ENCODE assay signal across 22 mouse cellular contexts in the genomic region with DNA sequence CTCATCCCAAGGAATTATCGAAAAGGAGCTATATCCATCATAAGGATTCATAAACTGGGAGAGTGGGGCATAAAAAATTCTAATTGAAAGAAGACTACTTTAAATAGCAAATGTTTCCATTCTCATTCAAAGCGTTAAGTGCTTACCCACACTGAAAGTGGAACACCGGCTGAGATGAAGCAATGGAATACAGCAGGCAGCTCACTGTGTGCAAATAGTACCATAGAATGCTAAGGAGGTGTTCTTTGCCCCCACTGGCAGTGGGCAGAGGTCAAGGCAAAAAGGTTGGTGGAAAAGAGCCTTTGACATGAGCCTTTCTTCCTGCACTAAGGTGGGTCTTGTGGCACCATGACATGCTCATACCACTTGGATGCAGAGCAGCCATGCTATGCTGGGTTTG.
DNase-seq lines count a peak whose midpoint lies in the region; ATAC-seq and TF ChIP-seq lines count a peak whose summit lies in the region.
"Had no signal": no experiment of that assay in that cellular context is flagged by ENCODE, and none has a peak within 500 bp of the region (broad histone marks: within the 10 kb centered on the region; RNA-seq: fewer than 3 reads in every experiment).

No protein-coding gene starts in this region.

- no peaks in the 10 kb centered on the region for H3K27me3 ChIP-seq in lung, embryonic 16.5 days (ENCODE audit: control insufficient read depth, insufficient read depth, low read depth, low read length)
- H3K27me3 ChIP-seq in lung, postnatal 0 days (replicated peaks; ENCODE audit: insufficient read depth, low read length) = no peaks in the 10 kb centered on the region
- H3K27me3 ChIP-seq in midbrain, embryonic 14.5 days (ENCODE audit: control insufficient read depth, insufficient read depth, low read length) = no peaks in the 10 kb centered on the region
- H3K27me3 ChIP-seq in midbrain, embryonic 11.5 days (ENCODE audit: control insufficient read depth, insufficient read depth, low read length) = no peaks in the 10 kb centered on the region
- no peaks in the 10 kb centered on the region for H3K27me3 ChIP-seq in testis, adult 2 months (ENCODE audit: control insufficient read depth, insufficient read depth, low read length)
- H3K27me3 ChIP-seq: CH12.LX, Patski had no signal

- H3K4me1 ChIP-seq in lung, embryonic 16.5 days (replicated peaks; ENCODE audit: control insufficient read depth, insufficient read depth, low read length) = no peaks in the 10 kb centered on the region
- no peaks in the 10 kb centered on the region; the same call in 1 of the 2 replicates for H3K4me1 ChIP-seq in lung, postnatal 0 days (ENCODE audit: insufficient read depth, low read depth, low read length)
- 0 out of 2 replicates have a peak, but pooled peaks cover 4% of the 10 kb centered on the region for H3K4me1 ChIP-seq in midbrain, embryonic 14.5 days (ENCODE audit: control insufficient read depth, insufficient read depth, low read length)
- H3K4me1 ChIP-seq in midbrain, embryonic 11.5 days (ENCODE audit: control insufficient read depth, insufficient read depth, low read length) = no peaks in the 10 kb centered on the region
- no peaks in the 10 kb centered on the region for H3K4me1 ChIP-seq in testis, adult 2 months (ENCODE audit: control insufficient read depth, insufficient read depth, low read length)

- no peak for TF ChIP-seq POLR2A in testis, adult 2 months (IDR thresholded peaks at IDR 0.05; ENCODE audit: control insufficient read depth, low read depth, low read length)

- ATAC-seq in lung, embryonic 16.5 days (ENCODE audit: low read depth) = peak; percentile 52; the same call in 1 of the 2 replicates
- ATAC-seq in lung, postnatal 0 days = no peak; the same call in 1 of the 2 replicates
- ATAC-seq in midbrain, embryonic 14.5 days (ENCODE audit: low FRiP score, low TSS enrichment) = no peak
- no peak for ATAC-seq in midbrain, embryonic 11.5 days (ENCODE audit: low FRiP score)
- ATAC-seq: activated CD4-positive, CD25-positive, alpha-beta regulatory T cell, adult 4 months; CD4-positive, CD25-positive, alpha-beta regulatory T cell, adult 4 months; Patski had no signal

- 65% methylated on average over 3 of the region's 3 CpGs for WGBS in lung, embryonic 16.5 days
- 72% methylated on average over 3 of the region's 3 CpGs for WGBS in lung, postnatal 0 days
- WGBS in midbrain, embryonic 14.5 days = 66% methylated on average over 3 of the region's 3 CpGs
- WGBS in midbrain, embryonic 11.5 days = 88% methylated on average over 3 of the region's 3 CpGs

- H3K4me2 ChIP-seq in lung, embryonic 16.5 days (ENCODE audit: low read depth, low read length) = no peak overlapping the region
- H3K4me2 ChIP-seq in lung, postnatal 0 days (replicated peaks; ENCODE audit: low read depth, low read length) = no peak overlapping the region
- H3K4me2 ChIP-seq in midbrain, embryonic 14.5 days (ENCODE audit: low read length) = no peak overlapping the region
- no peak overlapping the region for H3K4me2 ChIP-seq in midbrain, embryonic 11.5 days

- no peak overlapping the region for H3K4me3 ChIP-seq in lung, embryonic 16.5 days (ENCODE audit: low read length)
- H3K4me3 ChIP-seq in lung, postnatal 0 days (ENCODE audit: low read depth, low read length) = no peak overlapping the region
- H3K4me3 ChIP-seq in midbrain, embryonic 14.5 days (replicated peaks; ENCODE audit: low read depth, low read length) = no peak overlapping the region
- H3K4me3 ChIP-seq in midbrain, embryonic 11.5 days (ENCODE audit: low read depth, low read length) = no peak overlapping the region
- peak overlapping the region; percentile 2; the same call in 1 of the 2 replicates for H3K4me3 ChIP-seq in testis, adult 2 months (ENCODE audit: control insufficient read depth, low read depth, low read length)

- no peak for TF ChIP-seq CTCF in lung, postnatal 0 days (IDR thresholded peaks at IDR 0.05)
- no peak for TF ChIP-seq CTCF in testis, adult 2 months (IDR thresholded peaks at IDR 0.05; ENCODE audit: control insufficient read depth, insufficient read depth, insufficient replicate concordance, low read depth, low read length)

- DNase-seq in lung, postnatal 4 days = no peak
- peak; percentile 51 for DNase-seq in lung, postnatal 0 days (ENCODE audit: low spot score)
- no peak for DNase-seq in lung, postnatal 10 days
- peak; percentile 9 for DNase-seq in midbrain, embryonic 14.5 days
- DNase-seq in midbrain, embryonic 11.5 days (ENCODE audit: low spot score, missing footprints) = no peak
- no peak for DNase-seq in testis, postnatal 10 days (ENCODE audit: low spot score)
- DNase-seq: adrenal gland, adult 2 months; adrenal gland, adult 8-10 months; adrenal gland, postnatal 10 days; adrenal gland, postnatal 14 days; adrenal gland, postnatal 25 days; adrenal gland, postnatal 36 days; B cell, adult 2 months; cerebellum, adult 11 months; cerebellum, adult 11-12 months had no signal

- no peak for TF ChIP-seq EP300 in lung, postnatal 0 days (IDR thresholded peaks at IDR 0.05)

- no peak overlapping the region for H3K27ac ChIP-seq in lung, embryonic 16.5 days (ENCODE audit: low read length)
- H3K27ac ChIP-seq in lung, postnatal 0 days (ENCODE audit: low read length) = no peak overlapping the region
- no peak overlapping the region for H3K27ac ChIP-seq in midbrain, embryonic 14.5 days (replicated peaks; ENCODE audit: low read depth, low read length)
- no peak overlapping the region for H3K27ac ChIP-seq in midbrain, embryonic 11.5 days (ENCODE audit: low read depth, low read length)
- no peak overlapping the region for H3K27ac ChIP-seq in testis, adult 2 months (ENCODE audit: control insufficient read depth, insufficient read depth, low read depth, low read length)

- no peak overlapping the region for H3K9ac ChIP-seq in lung, embryonic 16.5 days (ENCODE audit: low read length)
- H3K9ac ChIP-seq in lung, postnatal 0 days (replicated peaks; ENCODE audit: low read depth) = no peak overlapping the region
- no peak overlapping the region for H3K9ac ChIP-seq in midbrain, embryonic 14.5 days (replicated peaks; ENCODE audit: low read length)
- H3K9ac ChIP-seq in midbrain, embryonic 11.5 days (ENCODE audit: low read length) = no peak overlapping the region

- H3K9me3 ChIP-seq in lung, embryonic 16.5 days (ENCODE audit: control insufficient read depth, low read length) = no peaks in the 10 kb centered on the region
- H3K9me3 ChIP-seq in lung, postnatal 0 days (ENCODE audit: low read length) = no peaks in the 10 kb centered on the region
- no peaks in the 10 kb centered on the region for H3K9me3 ChIP-seq in midbrain, embryonic 14.5 days (ENCODE audit: control insufficient read depth, low read length)
- no peaks in the 10 kb centered on the region for H3K9me3 ChIP-seq in midbrain, embryonic 11.5 days (ENCODE audit: control insufficient read depth, low read length)
- H3K9me3 ChIP-seq: G1E had no signal

- no peaks in the 10 kb centered on the region for H3K36me3 ChIP-seq in lung, embryonic 16.5 days (ENCODE audit: control insufficient read depth, insufficient read depth, low read length)
- H3K36me3 ChIP-seq in lung, postnatal 0 days (ENCODE audit: insufficient read depth, low read length) = no peaks in the 10 kb centered on the region
- no peaks in the 10 kb centered on the region for H3K36me3 ChIP-seq in midbrain, embryonic 14.5 days (ENCODE audit: control insufficient read depth, insufficient read depth, low read length)
- H3K36me3 ChIP-seq in midbrain, embryonic 11.5 days (ENCODE audit: control insufficient read depth, insufficient read depth, low read length) = no peaks in the 10 kb centered on the region
- no peaks in the 10 kb centered on the region for H3K36me3 ChIP-seq in testis, adult 2 months (ENCODE audit: control insufficient read depth, insufficient read depth, low read length)
- H3K36me3 ChIP-seq: G1E had no signal

Comparison
In these comparisons a context has a peak if more than half of its experiments do, and no peak if none do; other contexts are left out.
1. DNase-seq: peak in lung, postnatal 0 days (single experiment) and midbrain, embryonic 14.5 days (single experiment); none in lung, postnatal 4 days (0 of 2), lung, postnatal 10 days (single experiment), midbrain, embryonic 11.5 days (single experiment) and testis, postnatal 10 days (single experiment).